Mouse (Mus musculus) megakaryocyte, embryonic 14.5 days (primary cell): ENCODE measurements around the gene Gm49366.

Source experiments
- FLI1 ChIP-seq: IDR thresholded peaks from 2 replicates; pipeline ENCODE4 v1.6.1; 2012; ENCODE audit warnings: low read length, inconsistent platforms, mixed read lengths
- GATA1 ChIP-seq: IDR thresholded peaks from 3 replicates; pipeline ENCODE4 v1.6.1; 2012; ENCODE audit warnings: mixed read lengths, low read length, inconsistent platforms, borderline replicate concordance

GRCm38 (mm10) chr12:83997221-83997620, 41.5 kb upstream of the Gm49366 start:
- TF ChIP-seq GATA1 (no peak), FLI1 (no peak)
